Mouse (Mus musculus) forebrain, embryonic 11.5 days (tissue): ENCODE measurements around the gene Cmc2. TPM values are rescaled to one million over a fixed set of nuclear protein-coding genes. Genes with fewer than 3 reads are reported as not detected.

Source experiments
- ATAC-seq: fragments of 200-750 bp; cut with Nextera tagmentation; replicated peaks from 2 replicates; pipeline ENCODE4 v1.8.0; 2017; ENCODE audit warnings: moderate TSS enrichment; ENCODE audit not compliant: low FRiP score
- DNase-seq: peaks from one replicate; pipeline ENCODE4 v3.0.0-alpha.2; 2017; ENCODE audit warnings: low spot score
- H3K27ac ChIP-seq: fragments of 300-500 bp; sonication (generic); 2 replicates; pipeline ENCODE4 v1.5.1; 2014; ENCODE audit warnings: low read depth, low read length
- H3K27me3 ChIP-seq: fragments of 300-500 bp; sonication (generic); 2 replicates; pipeline ENCODE4 v1.6.1; 2014; ENCODE audit warnings: mild to moderate bottlenecking, low read length, mixed read lengths; ENCODE audit not compliant: control insufficient read depth, insufficient read depth
- H3K36me3 ChIP-seq: fragments of 300-500 bp; sonication (generic); 2 replicates; pipeline ENCODE4 v1.6.1; 2014; ENCODE audit warnings: mild to moderate bottlenecking, low read length, moderate library complexity, mixed read lengths; ENCODE audit not compliant: control insufficient read depth, insufficient read depth
- H3K4me1 ChIP-seq: fragments of 300-500 bp; sonication (generic); replicated peaks from 2 replicates; pipeline ENCODE4 v1.6.1; 2014; ENCODE audit warnings: low read length, mixed read lengths; ENCODE audit not compliant: control insufficient read depth, insufficient read depth
- H3K4me2 ChIP-seq: fragments of 300-500 bp; sonication (generic); 2 replicates; pipeline ENCODE4 v1.6.1; 2014; ENCODE audit warnings: low read depth, mild to moderate bottlenecking, low read length, moderate library complexity, mixed read lengths; ENCODE audit not compliant: severe bottlenecking
- H3K4me3 ChIP-seq: fragments of 300-500 bp; sonication (generic); 2 replicates; pipeline ENCODE4 v1.5.1; 2014; ENCODE audit warnings: low read depth, low read length
- H3K9ac ChIP-seq: fragments of 300-500 bp; sonication (generic); 2 replicates; pipeline ENCODE4 v1.6.1; 2014; ENCODE audit warnings: low read length
- H3K9me3 ChIP-seq: fragments of 300-500 bp; sonication (generic); 2 replicates; pipeline ENCODE4 v1.6.1; 2016; ENCODE audit warnings: low read length, mixed read lengths; ENCODE audit not compliant: control insufficient read depth
- WGBS: fragments of 180-500 bp; shearing (Covaris S2); extraction: QIAGEN DNeasy Blood & Tissue Kit; methylation state at CpG from one replicate; pipeline ENCODE4 v1.1.7; 2014; 5-methylcytosine and 5-hydroxymethylcytosine counted together
- polyA plus RNA-seq: library from polyadenylated mRNA; unstranded; fragments of >200 nt; fragmentation: Nextera tagmentation; extraction: Ambion mirVana; gene quantifications from 2 replicates; pipeline ENCODE4 v1.2.1, GENCODE M21; 2014

Gene Cmc2
- polyA plus RNA-seq, 1 experiment from 2014 or later = 83.9 TPM

DNA sequence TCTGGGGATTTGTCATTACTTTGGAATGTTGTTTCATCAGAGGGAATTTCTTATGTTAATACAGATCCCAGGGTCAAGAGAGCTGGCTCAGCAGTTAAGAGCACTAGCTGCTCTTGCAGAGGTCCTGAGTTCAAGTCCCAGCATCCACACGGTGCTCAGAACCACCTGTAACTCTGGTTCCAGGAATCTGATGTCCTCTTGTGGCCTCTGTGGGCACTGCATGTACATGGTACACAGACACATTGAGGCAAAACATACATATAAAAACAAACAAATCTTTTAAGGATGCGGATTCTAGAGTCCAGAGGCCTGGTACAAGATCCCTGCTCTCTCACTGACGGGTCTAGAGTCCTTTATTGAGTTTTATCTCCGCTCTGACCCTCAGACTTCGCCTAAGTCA, 7.3 kb upstream of the Cmc2 start:
- H3K4me2 ChIP-seq = no peak overlapping the region
- no peaks in the 10 kb centered on the region for H3K27me3 ChIP-seq
- ATAC-seq (no peak), DNase-seq (no peak)
- H3K36me3 ChIP-seq = peaks cover 5% of the 10 kb centered on the region; the same call in 1 of the 2 replicates
- no peak overlapping the region for H3K4me3 ChIP-seq
- H3K27ac ChIP-seq = no peak overlapping the region
- no peak overlapping the region for H3K9ac ChIP-seq
- WGBS = 92% methylated on average over 5 of the region's 5 CpGs
- no peaks in the 10 kb centered on the region for H3K9me3 ChIP-seq
- H3K4me1 ChIP-seq = no peaks in the 10 kb centered on the region

DNA sequence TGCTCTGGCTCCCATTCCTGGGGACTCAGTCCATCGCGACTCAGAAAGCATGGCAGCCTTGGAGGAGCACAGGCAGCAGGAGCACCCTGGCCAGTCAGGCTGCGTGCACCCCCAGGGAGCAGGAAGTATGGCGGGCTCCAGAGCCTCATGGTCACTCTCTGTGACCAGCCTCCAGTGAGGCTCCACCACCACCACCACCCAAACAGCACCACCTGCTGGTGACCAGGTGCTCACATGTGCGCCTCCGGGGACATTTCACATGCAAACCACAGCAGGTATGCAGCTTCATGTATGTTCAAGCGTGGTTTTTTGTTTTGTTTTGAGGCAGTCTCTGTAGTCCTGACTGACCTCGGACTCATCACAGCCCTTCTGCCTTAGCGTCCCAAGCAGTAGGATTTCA, 6.6 kb upstream of the Cmc2 start:
- Histone ChIP-seq H3K4me3 (no peak overlapping the region), H3K27ac (no peak overlapping the region), H3K9ac (no peak overlapping the region), H3K9me3 (no peaks in the 10 kb centered on the region), H3K4me1 (no peaks in the 10 kb centered on the region), H3K4me2 (no peak overlapping the region), H3K36me3 (peaks cover 5% of the 10 kb centered on the region; the same call in 1 of the 2 replicates), H3K27me3 (no peaks in the 10 kb centered on the region)
- ATAC-seq (no peak; the same call in 1 of the 2 replicates), DNase-seq (peak; percentile 69)
- 82% methylated on average over 9 of the region's 9 CpGs for WGBS

DNA sequence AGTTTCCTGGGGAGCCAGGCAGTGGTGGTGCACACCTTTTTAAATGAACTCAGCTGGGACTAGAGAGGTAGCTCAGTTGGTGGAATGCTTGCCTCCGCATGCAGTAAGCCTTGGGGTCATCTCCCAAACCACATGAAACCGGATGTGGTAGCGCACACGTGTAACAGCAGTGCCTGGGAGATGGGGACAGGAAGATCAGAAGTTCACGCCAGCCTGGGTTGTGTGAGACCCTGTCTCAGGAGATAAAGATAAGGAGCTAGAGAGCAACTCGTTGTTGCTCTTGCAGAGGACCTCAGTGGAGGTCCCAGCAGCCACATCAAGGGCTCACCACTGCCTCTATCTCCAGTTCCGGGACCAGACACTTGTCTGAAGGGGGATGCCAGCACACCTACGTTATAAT, 2.3 kb upstream of the Cmc2 start:
- H3K9me3 ChIP-seq = no peaks in the 10 kb centered on the region
- WGBS = 90% methylated on average over 8 of the region's 8 CpGs
- H3K4me3 ChIP-seq = no peak overlapping the region
- no peak overlapping the region for H3K27ac ChIP-seq
- H3K4me1 ChIP-seq = peaks cover 4% of the 10 kb centered on the region; the same call in 1 of the 2 replicates
- H3K27me3 ChIP-seq = no peaks in the 10 kb centered on the region
- DNase-seq (no peak), ATAC-seq (no peak)
- H3K4me2 ChIP-seq = no peak overlapping the region
- peaks cover 2% of the 10 kb centered on the region; the same call in 1 of the 2 replicates for H3K36me3 ChIP-seq
- no peak overlapping the region for H3K9ac ChIP-seq

DNA sequence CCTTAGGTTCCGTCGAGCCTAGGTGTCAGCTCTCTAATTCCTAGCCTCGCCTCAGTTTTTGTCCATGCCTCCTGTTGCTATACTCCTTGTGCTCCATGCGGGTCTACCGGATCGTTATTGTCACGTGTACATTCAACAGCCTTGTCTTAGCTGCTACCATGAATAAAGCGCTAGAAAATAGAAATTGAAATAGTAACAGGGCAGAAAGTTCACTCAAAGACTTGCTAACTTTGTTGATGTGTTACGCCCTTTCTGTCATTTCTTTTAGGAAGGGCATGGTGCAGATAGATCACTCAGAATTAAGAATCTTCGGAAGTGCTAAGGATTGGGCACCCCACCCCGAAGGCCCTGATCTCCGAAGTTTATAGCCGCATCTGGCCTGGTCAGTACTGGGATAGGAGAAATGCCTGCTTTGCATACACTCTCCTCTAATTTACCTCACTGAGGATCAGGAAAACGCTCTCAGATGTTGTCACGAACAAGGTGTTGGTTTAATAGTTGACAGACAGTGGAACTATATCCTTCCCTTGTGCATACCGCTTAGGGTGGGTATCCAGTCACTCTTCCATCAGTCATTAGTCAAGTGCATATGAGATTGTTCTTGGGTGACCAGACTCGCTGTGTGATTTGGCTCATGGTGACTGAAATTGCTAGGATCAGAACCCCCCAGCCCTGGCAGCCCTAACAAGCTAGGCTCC, 954 bp upstream of the Cmc2 start:
- Histone ChIP-seq H3K36me3 (no peaks in the 10 kb centered on the region), H3K4me1 (peaks cover 4% of the 10 kb centered on the region; the same call in 1 of the 2 replicates), H3K4me2 (peak overlapping the region; percentile 70), H3K4me3 (peak overlapping the region; percentile 76), H3K9ac (peak overlapping the region; percentile 84), H3K27me3 (no peaks in the 10 kb centered on the region), H3K27ac (no peak overlapping the region), H3K9me3 (no peaks in the 10 kb centered on the region)
- ATAC-seq (no peak), DNase-seq (no peak)
- 34% methylated on average over 17 of the region's 17 CpGs for WGBS

DNA sequence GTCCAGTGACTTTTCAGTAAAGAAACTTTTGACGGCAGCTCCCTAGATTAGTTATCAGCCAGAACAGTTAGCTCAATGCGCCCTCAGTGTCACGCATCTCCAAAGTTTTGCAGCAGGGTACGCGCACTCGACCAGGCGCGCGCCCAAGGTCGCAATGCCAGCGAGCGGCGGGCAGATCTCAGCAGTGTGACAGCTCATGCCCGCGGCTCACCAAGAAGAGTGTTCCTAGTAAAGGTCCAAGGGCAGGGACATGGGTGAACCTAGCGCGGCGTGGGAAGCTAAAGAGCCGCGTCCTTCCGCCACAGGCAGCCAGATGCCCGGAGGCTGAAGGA, 284 bp downstream of the Cmc2 start:
- no peak for DNase-seq
- Histone ChIP-seq H3K4me2 (peak overlapping the region; percentile 70), H3K9ac (peak overlapping the region; percentile 84), H3K27ac (peak overlapping the region; percentile 68), H3K9me3 (no peaks in the 10 kb centered on the region), H3K4me1 (peaks cover 4% of the 10 kb centered on the region; the same call in 1 of the 2 replicates), H3K36me3 (no peaks in the 10 kb centered on the region), H3K4me3 (peak overlapping the region; percentile 76), H3K27me3 (no peaks in the 10 kb centered on the region)
- 1% methylated on average over 22 of the region's 22 CpGs for WGBS
- peak; percentile 74; the same call in 1 of the 2 replicates for ATAC-seq

DNA sequence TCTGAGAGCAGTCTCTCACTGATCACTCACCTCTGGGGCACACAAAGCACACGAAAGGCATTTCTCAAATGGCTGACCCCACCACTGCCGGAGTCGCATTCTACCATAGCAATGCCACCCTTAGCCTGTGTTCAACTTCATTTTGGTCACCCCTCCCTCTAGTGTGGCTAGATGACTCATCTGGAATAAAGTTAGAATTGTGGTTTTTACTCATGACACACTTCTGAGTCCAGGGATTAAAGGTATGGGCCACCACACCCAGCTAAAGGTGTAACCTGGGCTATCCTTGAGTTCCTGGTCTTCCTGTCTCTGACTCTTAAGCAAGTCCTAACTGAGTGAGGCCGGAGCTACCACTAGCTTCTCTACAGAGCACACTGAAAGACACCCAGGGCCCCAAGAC, 15.4 kb downstream of the Cmc2 start:
- 95% methylated on average over 4 of the region's 4 CpGs for WGBS
- Histone ChIP-seq H3K36me3 (no peaks in the 10 kb centered on the region; the same call in 1 of the 2 replicates), H3K9ac (no peak overlapping the region)

DNA sequence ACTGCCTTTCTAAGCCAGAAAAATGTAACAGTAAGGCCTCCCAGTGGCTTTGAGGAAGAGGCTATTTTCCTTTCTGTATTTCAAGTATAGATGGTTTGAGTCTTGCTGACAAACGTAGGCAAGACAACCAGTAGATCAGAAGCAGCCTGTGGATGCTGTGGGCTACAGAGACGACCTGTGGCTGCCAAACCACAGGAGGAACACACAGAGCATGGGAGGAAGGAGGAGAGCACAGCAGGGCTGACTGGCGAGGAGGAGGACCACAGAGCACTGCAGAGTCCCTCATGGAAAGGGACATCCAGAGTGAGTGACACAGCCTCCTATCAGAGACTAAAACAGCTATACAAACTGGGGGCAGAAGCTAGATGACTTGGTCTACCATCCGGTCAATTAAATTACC, 16.0 kb downstream of the Cmc2 start:
- no peaks in the 10 kb centered on the region for H3K27me3 ChIP-seq
- DNase-seq (no peak), ATAC-seq (no peak)
- H3K4me3 ChIP-seq = no peak overlapping the region
- 93% methylated on average over 4 of the region's 4 CpGs for WGBS
- H3K9me3 ChIP-seq = no peaks in the 10 kb centered on the region; the same call in 1 of the 2 replicates
- no peak overlapping the region for H3K4me2 ChIP-seq
- H3K9ac ChIP-seq = no peak overlapping the region
- no peaks in the 10 kb centered on the region; the same call in 1 of the 2 replicates for H3K36me3 ChIP-seq
- no peaks in the 10 kb centered on the region for H3K4me1 ChIP-seq
- no peak overlapping the region for H3K27ac ChIP-seq

More for the DNA sequence above, 15.4 kb downstream of the Cmc2 start:
- Histone ChIP-seq H3K4me1 (no peaks in the 10 kb centered on the region), H3K9me3 (no peaks in the 10 kb centered on the region; the same call in 1 of the 2 replicates), H3K27ac (no peak overlapping the region), H3K4me2 (no peak overlapping the region), H3K4me3 (no peak overlapping the region), H3K27me3 (no peaks in the 10 kb centered on the region)
- ATAC-seq (no peak), DNase-seq (no peak)

DNA sequence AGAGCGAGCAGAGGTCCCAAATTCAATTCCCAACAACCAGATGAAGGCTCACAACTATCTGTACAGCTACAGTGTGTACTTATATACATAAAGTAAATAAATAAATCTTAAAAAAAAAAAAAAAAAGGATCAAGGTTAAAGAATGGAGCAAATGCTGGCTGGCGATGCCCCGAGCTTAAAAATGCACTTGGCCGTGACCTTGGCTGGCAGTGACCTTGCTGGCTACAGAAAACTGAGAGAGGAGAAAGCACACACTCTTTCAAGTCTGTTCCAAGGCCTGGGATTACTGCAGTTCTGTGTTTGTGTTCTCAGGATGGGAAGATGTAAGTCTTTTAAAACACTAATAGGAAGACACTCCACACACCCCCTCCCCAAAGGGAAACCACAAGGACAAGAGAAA, 16.5 kb downstream of the Cmc2 start:
- ATAC-seq = no peak

DNA sequence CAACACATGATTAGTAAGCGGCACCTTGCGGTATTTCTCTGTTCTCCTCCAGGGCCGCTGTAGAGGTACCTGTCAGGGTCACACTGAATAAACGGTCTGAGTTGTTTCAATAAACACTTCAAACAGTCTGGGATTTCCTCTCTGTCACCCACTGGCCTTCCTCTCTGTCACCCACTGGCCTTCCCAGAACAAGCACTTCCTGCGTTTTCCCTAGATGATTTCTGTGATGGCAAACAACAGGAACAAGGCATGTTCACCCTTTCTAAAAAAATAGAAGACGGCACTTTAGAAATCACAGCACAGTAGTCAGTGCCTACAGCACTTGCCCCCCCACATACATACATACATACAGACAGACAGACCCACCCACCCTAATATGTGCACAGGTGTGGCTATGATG, 25.7 kb downstream of the Cmc2 start:
- DNase-seq (no peak), ATAC-seq (no peak)
- Histone ChIP-seq H3K4me3 (no peak overlapping the region), H3K27ac (no peak overlapping the region), H3K9ac (no peak overlapping the region), H3K4me2 (no peak overlapping the region), H3K36me3 (no peaks in the 10 kb centered on the region), H3K4me1 (no peaks in the 10 kb centered on the region), H3K27me3 (no peaks in the 10 kb centered on the region), H3K9me3 (no peaks in the 10 kb centered on the region)
- WGBS = 92% methylated on average over 6 of the region's 6 CpGs

More for the DNA sequence above, 16.5 kb downstream of the Cmc2 start:
- Histone ChIP-seq H3K9ac (no peak overlapping the region), H3K27me3 (no peaks in the 10 kb centered on the region), H3K4me3 (no peak overlapping the region), H3K27ac (no peak overlapping the region), H3K4me2 (no peak overlapping the region), H3K9me3 (no peaks in the 10 kb centered on the region; the same call in 1 of the 2 replicates), H3K36me3 (no peaks in the 10 kb centered on the region), H3K4me1 (no peaks in the 10 kb centered on the region)
- no peak for DNase-seq
- 96% methylated on average over 4 of the region's 4 CpGs for WGBS
